Mouse (Mus musculus): Measurements from ENCODE around the gene Galnt4.
A peak's percentile ranks its signal among the peaks of the same experiment; 100 is the strongest.

Gene Galnt4

DNA sequence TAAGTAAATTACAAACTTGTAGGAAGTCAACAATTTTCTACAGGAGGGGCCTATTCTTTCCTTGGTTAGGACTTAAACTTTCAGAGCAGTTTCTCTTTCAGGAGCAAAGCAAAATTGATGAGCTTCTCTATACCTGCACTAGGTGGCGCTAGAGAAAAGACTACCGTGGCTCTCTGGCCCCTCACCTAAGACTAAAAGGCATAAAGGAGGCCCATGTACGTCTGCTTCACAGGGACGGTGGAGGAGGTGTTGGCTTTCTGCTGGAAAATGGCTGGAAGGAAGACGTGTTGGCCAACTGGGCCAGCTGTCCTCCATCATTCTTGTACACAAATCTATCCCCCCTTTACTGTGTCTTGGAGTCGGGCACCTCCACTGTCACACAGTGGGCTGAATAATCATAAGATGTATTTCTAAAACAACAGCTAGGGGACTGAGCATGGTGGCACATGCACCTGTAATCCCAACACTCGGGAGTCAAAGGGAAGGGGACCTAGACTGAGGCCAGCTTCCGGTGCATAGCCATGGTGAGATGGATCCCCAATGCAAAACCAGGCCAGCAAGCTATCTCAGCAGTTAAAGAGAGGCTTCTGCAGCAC, 54.1 kb downstream of the Galnt4 start:
- DNase-seq, result peak; percentile 59

All from lung, postnatal 36 days (tissue).